Mouse (Mus musculus) forebrain, embryonic 15.5 days (tissue): Measurements from ENCODE around the gene Vstm2b. TPM values are rescaled to one million over a fixed set of nuclear protein-coding genes. Genes with fewer than 3 reads are reported as not detected.
A peak's percentile ranks its signal among the peaks of the same experiment; 100 is the strongest.

Experiments
- ATAC-seq: fragments of 200-750 bp; cut with Nextera tagmentation; replicated peaks from 2 replicates; pipeline ENCODE4 v1.8.0; 2017; ENCODE audit warnings: mild to moderate bottlenecking, moderate TSS enrichment, moderate library complexity
- H3K27ac ChIP-seq: fragments of 300-500 bp; sonication (generic); replicated peaks from 2 replicates; pipeline ENCODE4 v1.5.1; 2015; ENCODE audit warnings: mild to moderate bottlenecking, inconsistent platforms
- H3K27me3 ChIP-seq: fragments of 300-500 bp; sonication (generic); 2 replicates; pipeline ENCODE4 v1.6.1; 2015; ENCODE audit warnings: inconsistent platforms
- H3K36me3 ChIP-seq: fragments of 300-500 bp; sonication (generic); 2 replicates; pipeline ENCODE4 v1.6.1; 2015; ENCODE audit warnings: mild to moderate bottlenecking, inconsistent platforms
- H3K4me1 ChIP-seq: fragments of 300-500 bp; sonication (generic); 2 replicates; pipeline ENCODE4 v1.6.1; 2015; ENCODE audit warnings: inconsistent platforms
- H3K4me2 ChIP-seq: fragments of 300-500 bp; sonication (generic); replicated peaks from 2 replicates; pipeline ENCODE4 v1.6.1; 2015; ENCODE audit warnings: mild to moderate bottlenecking, inconsistent platforms
- H3K4me3 ChIP-seq: fragments of 300-500 bp; sonication (generic); 2 replicates; pipeline ENCODE4 v1.5.1; 2015; ENCODE audit warnings: mild to moderate bottlenecking, inconsistent platforms
- H3K9ac ChIP-seq: fragments of 300-500 bp; sonication (generic); replicated peaks from 2 replicates; pipeline ENCODE4 v1.6.1; 2015; ENCODE audit warnings: mild to moderate bottlenecking, inconsistent platforms
- H3K9me3 ChIP-seq: fragments of 300-500 bp; sonication (generic); 2 replicates; pipeline ENCODE4 v1.6.1; 2016; ENCODE audit warnings: inconsistent platforms
- WGBS: fragments of 180-500 bp; shearing (Covaris S2); methylation state at CpG from one replicate; pipeline ENCODE4 v1.1.7; 2015; ENCODE audit warnings: mixed read lengths; 5-methylcytosine and 5-hydroxymethylcytosine counted together
- polyA plus RNA-seq: library from polyadenylated mRNA; unstranded; fragments of >200 nt; fragmentation: Nextera tagmentation; extraction: Ambion mirVana; gene quantifications from 2 replicates; pipeline ENCODE4 v1.2.1, GENCODE M21; 2015

Vstm2b gene
- polyA plus RNA-seq, 1 experiment from 2014 or later = 19.1 TPM

DNA sequence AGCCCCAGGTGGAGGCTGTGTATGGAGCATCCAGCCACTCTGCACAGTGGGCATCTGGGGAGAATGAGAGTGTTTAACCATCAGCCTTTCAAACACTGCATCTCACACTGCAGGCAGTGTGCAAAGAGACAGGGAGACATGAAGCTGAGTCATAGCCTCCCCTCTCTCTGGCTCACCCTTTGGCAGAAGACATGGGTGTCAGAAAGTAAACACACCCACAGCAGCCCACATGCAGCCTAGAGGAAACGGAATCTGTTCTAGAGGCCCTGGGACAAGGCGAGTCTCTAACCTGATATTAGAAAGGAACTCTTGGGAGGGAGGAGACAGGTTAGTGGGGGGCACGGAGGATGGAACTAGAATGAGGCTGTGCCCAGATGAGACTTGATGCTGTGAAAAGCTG is 18.6 kb downstream of the Vstm2b start:
- ATAC-seq = no peak
- H3K4me3 ChIP-seq = no peak overlapping the region
- no peak overlapping the region for H3K4me2 ChIP-seq
- H3K9ac ChIP-seq = no peak overlapping the region
- H3K9me3 ChIP-seq = no peaks in the 10 kb centered on the region
- no peaks in the 10 kb centered on the region for H3K27me3 ChIP-seq
- WGBS = 89% methylated on average over 3 of the region's 3 CpGs
- H3K27ac ChIP-seq = no peak overlapping the region
- no peaks in the 10 kb centered on the region for H3K36me3 ChIP-seq
- 0 out of 2 replicates have a peak, but pooled peaks cover 3% of the 10 kb centered on the region for H3K4me1 ChIP-seq

DNA sequence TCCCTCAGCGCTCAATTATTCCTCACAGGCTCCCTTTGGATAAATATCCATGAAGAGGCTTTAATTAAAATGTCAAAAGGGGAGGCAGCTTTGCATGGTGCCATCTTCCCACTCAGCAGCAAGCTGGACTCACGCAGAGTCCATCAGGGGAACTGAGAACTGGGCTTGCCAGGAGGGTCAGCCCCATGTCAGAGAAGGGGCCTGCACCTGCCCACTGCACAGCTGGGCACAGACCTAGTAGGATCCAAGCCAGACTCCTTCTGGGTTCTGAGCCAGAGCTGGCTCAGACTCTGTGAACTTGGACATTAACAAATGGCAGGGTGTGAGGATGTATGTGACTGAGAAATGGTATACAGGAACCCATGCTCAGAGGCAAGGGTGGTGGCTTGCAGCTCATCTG is 22.0 kb downstream of the Vstm2b start:
- Histone ChIP-seq H3K9ac (no peak overlapping the region), H3K27ac (no peak overlapping the region), H3K4me2 (no peak overlapping the region), H3K9me3 (no peaks in the 10 kb centered on the region), H3K4me3 (no peak overlapping the region), H3K27me3 (no peaks in the 10 kb centered on the region), H3K36me3 (no peaks in the 10 kb centered on the region), H3K4me1 (0 out of 2 replicates have a peak, but pooled peaks cover 3% of the 10 kb centered on the region)
- WGBS = 81% methylated on average over 2 of the region's 2 CpGs
- 0 out of 2 replicates have a peak, but pooled peaks have one; percentile 39 for ATAC-seq

DNA sequence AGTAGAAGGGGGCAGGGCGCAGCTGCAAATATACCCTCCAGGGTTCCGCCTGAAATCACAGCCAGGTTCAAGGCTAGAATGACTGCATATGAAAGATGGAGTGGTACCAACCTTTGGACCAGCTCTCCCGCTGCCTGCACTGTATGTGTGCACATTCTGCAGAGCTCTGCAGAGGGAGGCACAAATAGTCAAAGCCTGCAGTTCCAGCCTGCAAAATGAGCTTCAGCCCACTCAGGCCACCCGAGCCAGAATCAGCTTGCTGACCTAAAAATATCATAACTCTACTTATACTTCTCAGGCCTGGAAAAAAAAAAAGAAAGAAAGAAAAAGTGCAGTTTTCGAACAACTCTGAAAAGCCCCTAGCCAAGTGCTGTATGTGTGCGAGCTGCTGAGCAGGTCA is 23.2 kb downstream of the Vstm2b start:
- H3K9me3 ChIP-seq = no peaks in the 10 kb centered on the region
- 81% methylated on average over 6 of the region's 6 CpGs for WGBS

DNA sequence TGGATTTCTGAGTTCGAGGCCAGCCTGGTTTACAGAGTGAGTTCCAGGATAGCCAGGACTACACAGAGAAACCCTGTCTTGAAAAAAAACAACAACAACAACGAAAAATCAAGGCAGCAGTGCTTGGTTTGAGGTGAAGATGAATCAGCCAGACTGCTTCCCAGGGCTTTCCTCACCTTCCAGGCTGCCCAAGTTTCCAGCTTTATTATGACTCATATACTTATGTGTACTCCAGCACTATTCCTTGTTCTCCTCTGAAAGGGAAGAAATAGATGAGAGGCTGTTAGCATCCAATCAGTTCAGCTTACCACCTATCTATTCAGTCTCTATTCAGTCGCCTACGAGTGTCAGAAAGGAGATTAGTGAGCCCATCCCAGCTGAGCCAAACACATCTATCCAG is 24.7 kb downstream of the Vstm2b start:
- Histone ChIP-seq H3K27ac (no peak overlapping the region), H3K9ac (no peak overlapping the region), H3K9me3 (no peaks in the 10 kb centered on the region), H3K27me3 (no peaks in the 10 kb centered on the region), H3K4me2 (no peak overlapping the region), H3K36me3 (no peaks in the 10 kb centered on the region), H3K4me3 (no peak overlapping the region), H3K4me1 (0 out of 2 replicates have a peak, but pooled peaks cover 3% of the 10 kb centered on the region)
- 75% methylated on average over 4 of the region's 4 CpGs for WGBS
- ATAC-seq = no peak

More for the DNA sequence above, 23.2 kb downstream of the Vstm2b start:
- Histone ChIP-seq H3K4me2 (no peak overlapping the region), H3K4me3 (no peak overlapping the region), H3K27me3 (no peaks in the 10 kb centered on the region), H3K4me1 (0 out of 2 replicates have a peak, but pooled peaks cover 3% of the 10 kb centered on the region), H3K36me3 (no peaks in the 10 kb centered on the region), H3K27ac (no peak overlapping the region), H3K9ac (no peak overlapping the region)
- no peak for ATAC-seq

DNA sequence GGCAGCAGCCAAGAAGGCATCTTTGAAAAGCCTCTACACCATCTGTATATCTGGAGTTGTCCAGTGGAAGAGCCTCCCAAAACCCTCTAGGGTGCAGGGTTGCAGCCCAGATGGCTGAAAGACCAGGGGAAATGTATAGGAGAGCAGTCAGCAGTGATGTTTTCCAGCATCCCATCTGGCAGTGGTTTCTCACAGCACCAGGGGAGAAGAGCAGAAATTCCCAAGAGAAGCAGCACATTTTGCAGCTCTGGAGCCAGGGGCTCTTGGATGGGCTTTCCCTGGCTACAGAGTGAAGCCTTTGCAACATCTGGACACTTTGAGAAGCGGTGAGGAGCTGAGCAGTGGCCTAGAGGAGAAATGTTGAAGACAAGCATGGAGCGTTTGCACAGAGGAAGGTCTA is 30.3 kb downstream of the Vstm2b start:
- ATAC-seq = no peak
- Histone ChIP-seq H3K9me3 (no peaks in the 10 kb centered on the region), H3K27ac (no peak overlapping the region), H3K4me3 (no peak overlapping the region), H3K4me2 (no peak overlapping the region), H3K9ac (no peak overlapping the region), H3K27me3 (no peaks in the 10 kb centered on the region), H3K4me1 (no peaks in the 10 kb centered on the region), H3K36me3 (no peaks in the 10 kb centered on the region)
- 93% methylated on average over 2 of the region's 2 CpGs for WGBS

DNA sequence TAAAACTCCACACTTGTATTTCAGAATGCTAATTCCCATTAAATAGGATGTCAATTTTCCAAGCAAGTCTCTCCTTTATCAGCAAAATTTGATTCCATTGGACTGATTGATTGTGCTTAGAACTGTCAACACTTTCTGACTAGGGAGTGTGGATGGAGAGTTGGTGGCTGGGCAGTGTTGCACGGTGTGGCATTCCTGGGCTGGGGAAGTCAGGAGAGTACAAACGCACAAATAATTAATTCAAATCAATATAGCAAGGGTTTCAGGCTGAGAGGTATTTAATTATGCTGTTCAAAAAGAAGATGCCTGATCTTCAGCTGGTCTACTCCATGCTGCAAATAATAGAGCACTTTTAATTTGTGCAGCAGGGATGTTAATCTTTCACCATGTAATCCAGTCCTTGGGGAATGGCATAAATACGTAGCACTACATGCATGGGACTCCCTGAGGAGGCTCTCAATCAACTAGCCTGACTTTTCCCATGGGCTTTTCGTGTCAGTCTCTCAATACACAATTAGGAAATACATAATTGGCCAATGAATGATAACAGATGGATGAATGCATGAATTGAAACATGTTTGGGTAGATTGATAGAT is 38.6 kb downstream of the Vstm2b start:
- no peak overlapping the region for H3K4me3 ChIP-seq
- WGBS = 45% methylated on average over 4 of the region's 4 CpGs
- no peak overlapping the region for H3K27ac ChIP-seq

DNA sequence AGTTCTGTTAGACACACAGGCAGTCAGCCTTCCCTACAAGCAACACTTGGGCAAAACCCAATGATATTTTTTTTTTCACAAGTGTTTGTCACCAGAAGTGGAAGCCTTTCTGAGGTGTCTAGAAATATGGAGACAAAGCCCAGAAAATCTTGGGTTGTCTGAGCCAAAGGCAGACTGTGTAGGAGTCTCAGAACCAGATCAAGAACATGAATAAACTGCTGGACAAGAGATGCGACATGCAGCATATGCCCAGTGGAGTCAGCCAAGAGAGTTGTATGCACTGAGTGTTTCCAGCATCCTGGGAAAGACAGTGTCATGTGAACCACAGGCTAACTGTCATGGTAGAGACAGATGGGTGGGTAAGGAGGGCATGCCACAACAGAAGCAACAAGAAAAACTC is 41.2 kb downstream of the Vstm2b start:
- Histone ChIP-seq H3K9ac (no peak overlapping the region), H3K4me2 (no peak overlapping the region), H3K4me3 (no peak overlapping the region), H3K4me1 (no peaks in the 10 kb centered on the region), H3K9me3 (no peaks in the 10 kb centered on the region), H3K27ac (no peak overlapping the region), H3K36me3 (no peaks in the 10 kb centered on the region), H3K27me3 (no peaks in the 10 kb centered on the region)
- WGBS = 81% methylated on average over 1 of the region's 1 CpGs
- no peak for ATAC-seq

More for the DNA sequence above, 38.6 kb downstream of the Vstm2b start:
- ATAC-seq = no peak
- H3K4me1 ChIP-seq = no peaks in the 10 kb centered on the region
- no peaks in the 10 kb centered on the region for H3K9me3 ChIP-seq
- H3K9ac ChIP-seq = no peak overlapping the region
- H3K36me3 ChIP-seq = no peaks in the 10 kb centered on the region
- H3K4me2 ChIP-seq = no peak overlapping the region
- H3K27me3 ChIP-seq = no peaks in the 10 kb centered on the region

DNA sequence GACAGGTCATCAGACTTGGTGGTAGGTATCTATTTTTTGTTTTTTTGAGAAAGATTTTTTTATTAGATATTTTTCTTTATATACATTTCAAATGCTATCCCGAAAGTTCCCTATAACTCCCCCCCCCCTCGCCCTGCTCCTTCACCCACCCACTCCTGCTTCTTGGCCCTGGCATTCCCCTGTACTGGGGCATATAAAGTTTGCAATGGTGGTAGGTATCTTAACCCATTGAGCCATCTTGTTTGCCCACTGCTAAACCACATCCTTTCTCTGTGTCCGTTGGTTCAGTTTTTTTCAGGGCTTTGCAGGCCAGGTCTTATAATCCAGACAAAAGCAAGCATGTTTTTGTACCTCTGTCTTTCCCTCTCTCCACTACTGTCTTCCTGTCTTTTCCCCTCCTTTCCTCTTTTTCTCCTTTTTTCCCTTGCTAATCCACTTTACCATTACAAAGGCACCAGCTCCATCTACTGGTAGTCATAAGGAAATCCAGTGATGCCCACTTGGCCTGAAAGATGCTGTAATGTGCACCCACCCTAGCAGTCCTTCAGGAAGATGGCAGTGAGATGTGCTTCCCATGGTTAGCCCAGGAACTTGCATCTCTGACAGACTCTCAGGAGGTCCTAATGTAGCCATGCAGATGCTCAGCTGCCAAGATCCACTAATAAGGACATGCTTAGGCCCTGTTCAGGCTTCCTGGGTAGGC is 44.3 kb downstream of the Vstm2b start:
- H3K27ac ChIP-seq = no peak overlapping the region
- H3K27me3 ChIP-seq = no peaks in the 10 kb centered on the region
- H3K4me3 ChIP-seq = no peak overlapping the region
- H3K9me3 ChIP-seq = no peaks in the 10 kb centered on the region
- H3K4me1 ChIP-seq = no peaks in the 10 kb centered on the region
- H3K9ac ChIP-seq = no peak overlapping the region
- no peak overlapping the region for H3K4me2 ChIP-seq
- 55% methylated on average over 3 of the region's 3 CpGs for WGBS
- ATAC-seq = peak; percentile 76
- no peaks in the 10 kb centered on the region for H3K36me3 ChIP-seq

Other genes with a start within 250 kb of the Vstm2b start
- not detected in 2 replicates for gene 4930433I11Rik, start 89.2 kb downstream of the Vstm2b start, polyA plus RNA-seq
- gene Gm4884, start 134.4 kb downstream of the Vstm2b start, polyA plus RNA-seq = not detected in 2 replicates